Mouse (Mus musculus): ENCODE measurements at regions not wholly inside any gene's neighbourhood (a gene's known extent, or its start where the extent isn't known, plus 50 kb on each side); places are given as distances from the start of the nearest gene placed in this dataset.

DNA sequence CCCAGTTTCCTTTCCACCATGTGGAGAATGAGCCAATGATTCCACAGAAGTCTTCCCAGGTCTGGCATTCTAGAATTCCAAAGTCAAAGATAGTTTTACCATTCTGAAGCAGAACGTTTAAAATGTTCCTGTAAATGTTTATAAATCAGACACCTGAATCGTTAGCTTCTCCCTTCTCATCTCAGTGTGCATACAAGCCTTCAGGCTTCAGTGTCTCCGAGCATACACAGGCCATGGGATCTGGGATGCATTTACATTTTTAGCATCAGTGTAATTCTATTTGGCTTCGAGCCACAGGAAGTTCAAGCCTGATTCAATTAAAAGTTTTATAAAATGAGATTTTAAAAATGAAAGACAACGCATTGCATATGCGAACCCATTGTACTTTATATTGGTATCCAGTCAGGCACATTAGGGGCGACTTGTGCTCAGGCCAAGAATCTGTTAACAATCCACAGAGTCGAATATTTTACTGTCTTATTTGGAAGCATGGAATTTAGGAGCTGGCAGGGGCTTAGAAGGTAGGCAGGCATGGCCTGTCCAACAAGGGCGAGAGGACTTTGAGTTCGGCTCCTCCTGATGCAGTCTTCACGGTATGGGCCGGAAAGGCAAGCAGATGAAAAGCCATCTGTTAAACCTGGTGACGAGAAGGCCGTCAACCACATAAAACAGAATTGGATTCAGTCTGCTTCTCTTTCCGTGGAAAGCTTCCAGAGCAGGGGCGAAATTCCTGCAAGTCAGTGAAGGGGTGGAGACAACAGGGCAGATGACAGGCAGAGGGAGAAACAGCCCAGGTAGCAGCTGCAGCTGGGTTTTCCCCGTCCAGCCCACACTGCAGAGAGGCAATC is 63.7 kb upstream of the Sipa1l1 start:
- no peak for ATAC-seq (replicated peaks; ENCODE audit: low read depth, poor library complexity, severe bottlenecking)

DNA sequence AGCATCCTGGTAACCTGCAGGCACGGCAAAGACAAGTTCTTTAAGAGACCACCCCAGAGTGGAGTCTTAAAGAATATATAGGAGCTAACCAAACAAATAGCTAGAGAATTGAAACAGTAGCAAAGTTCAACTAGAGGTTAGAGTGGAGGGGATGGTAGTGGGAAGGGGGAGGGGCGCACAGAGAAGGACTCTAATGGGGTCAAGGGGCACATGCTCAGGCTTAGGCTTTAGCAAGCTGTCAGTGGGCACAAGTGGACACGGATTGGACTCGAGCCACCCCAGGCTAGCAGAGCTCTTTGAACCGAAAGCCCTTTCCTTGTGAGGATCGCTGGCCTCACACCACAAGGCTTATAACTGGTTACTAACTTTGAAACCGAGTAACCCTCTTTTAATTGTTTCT is 53.4 kb upstream of the Sipa1l1 start:
- no peak for ATAC-seq (replicated peaks; ENCODE audit: low read depth, poor library complexity, severe bottlenecking)
